In genomic region chr8:108706848-108707541, GRCm38 (mm10) we compare ENCODE assay signal across 9 mouse cellular contexts.
DNase-seq lines count a peak whose midpoint lies in the region; ATAC-seq lines count a peak whose summit lies in the region.
"Had no signal": no experiment of that assay in that cellular context is flagged by ENCODE, and none has a peak within 500 bp of the region (broad histone marks: within the 10 kb centered on the region; RNA-seq: fewer than 3 reads in every experiment).

No protein-coding gene starts in this region.

- 41% methylated on average over 6 of the region's 6 CpGs for WGBS in kidney, embryonic 14.5 days
- WGBS in forebrain, embryonic 15.5 days, result 40% methylated on average over 6 of the region's 6 CpGs
- WGBS in liver, embryonic 13.5 days (ENCODE audit: insufficient replicate concordance), result 25% methylated on average over 6 of the region's 6 CpGs
- 34% methylated on average over 6 of the region's 6 CpGs for WGBS in neural tube, embryonic 14.5 days

- no peak overlapping the region for H3K9ac ChIP-seq in kidney, embryonic 14.5 days (ENCODE audit: low read depth, low read length)
- peak overlapping the region; percentile 26; the same call in 1 of the 2 replicates for H3K9ac ChIP-seq in forebrain, embryonic 15.5 days (replicated peaks)
- no peak overlapping the region for H3K9ac ChIP-seq in liver, embryonic 13.5 days
- peak overlapping the region; percentile 99 for H3K9ac ChIP-seq in neural tube, embryonic 14.5 days (replicated peaks; ENCODE audit: low read depth, low read length)

- H3K36me3 ChIP-seq in kidney, embryonic 14.5 days (ENCODE audit: control insufficient read depth, insufficient read depth, low read length), result no peaks in the 10 kb centered on the region
- no peaks in the 10 kb centered on the region for H3K36me3 ChIP-seq in forebrain, embryonic 15.5 days
- H3K36me3 ChIP-seq in liver, embryonic 13.5 days, result no peaks in the 10 kb centered on the region
- no peaks in the 10 kb centered on the region for H3K36me3 ChIP-seq in neural tube, embryonic 14.5 days (ENCODE audit: control insufficient read depth, insufficient read depth, low read length)

- no peak for ATAC-seq in kidney, embryonic 14.5 days (ENCODE audit: low FRiP score, low TSS enrichment)
- no peak for ATAC-seq in forebrain, embryonic 15.5 days (replicated peaks)
- ATAC-seq in liver, embryonic 13.5 days (ENCODE audit: low read depth), result peak; percentile 42; the same call in 1 of the 2 replicates
- no peak for ATAC-seq in neural tube, embryonic 14.5 days (ENCODE audit: low read depth)
- no peak for ATAC-seq in erythroid progenitor cell, adult 5-6 weeks (replicated peaks; ENCODE audit: low FRiP score, poor library complexity, severe bottlenecking)

- H3K27ac ChIP-seq in kidney, embryonic 14.5 days (ENCODE audit: low read depth, low read length), result peak overlapping the region; percentile 52; the same call in 1 of the 2 replicates
- H3K27ac ChIP-seq in forebrain, embryonic 15.5 days (replicated peaks), result peak overlapping the region; percentile 96
- H3K27ac ChIP-seq in liver, embryonic 13.5 days, result peak overlapping the region; percentile 50
- peak overlapping the region; percentile 99 for H3K27ac ChIP-seq in neural tube, embryonic 14.5 days (ENCODE audit: low read depth, low read length)

- no peak overlapping the region for H3K4me3 ChIP-seq in kidney, embryonic 14.5 days (ENCODE audit: low read length)
- H3K4me3 ChIP-seq in forebrain, embryonic 15.5 days, result peak overlapping the region; percentile 78
- H3K4me3 ChIP-seq in liver, embryonic 13.5 days (replicated peaks), result no peak overlapping the region
- peak overlapping the region; percentile 84 for H3K4me3 ChIP-seq in neural tube, embryonic 14.5 days (ENCODE audit: low read depth, low read length)

- no peaks in the 10 kb centered on the region for H3K9me3 ChIP-seq in kidney, embryonic 14.5 days (ENCODE audit: control insufficient read depth, low read length)
- H3K9me3 ChIP-seq in forebrain, embryonic 15.5 days, result no peaks in the 10 kb centered on the region
- H3K9me3 ChIP-seq in liver, embryonic 13.5 days (replicated peaks), result no peaks in the 10 kb centered on the region
- H3K9me3 ChIP-seq in neural tube, embryonic 14.5 days (ENCODE audit: control insufficient read depth, low read length), result no peaks in the 10 kb centered on the region

- peaks cover 61% of the 10 kb centered on the region for H3K4me1 ChIP-seq in kidney, embryonic 14.5 days (ENCODE audit: control insufficient read depth, insufficient read depth, low read length)
- peaks cover 51% of the 10 kb centered on the region for H3K4me1 ChIP-seq in forebrain, embryonic 15.5 days
- H3K4me1 ChIP-seq in liver, embryonic 13.5 days (replicated peaks), result peaks cover 31% of the 10 kb centered on the region
- H3K4me1 ChIP-seq in neural tube, embryonic 14.5 days (ENCODE audit: control insufficient read depth, insufficient read depth, low read length), result peaks cover 36% of the 10 kb centered on the region

- no peak for DNase-seq in kidney, postnatal 36 days
- DNase-seq in liver, embryonic 13.5 days, result no peak
- DNase-seq in cerebellum, postnatal 25 days, result no peak
- DNase-seq in B cell, adult 2 months, result no peak
- DNase-seq: layer of hippocampus, adult 9-11 months had no signal

- H3K27me3 ChIP-seq in kidney, embryonic 14.5 days (ENCODE audit: control insufficient read depth, insufficient read depth, low read length), result no peaks in the 10 kb centered on the region
- peaks cover 23% of the 10 kb centered on the region for H3K27me3 ChIP-seq in forebrain, embryonic 15.5 days
- peaks cover 83% of the 10 kb centered on the region for H3K27me3 ChIP-seq in liver, embryonic 13.5 days
- no peaks in the 10 kb centered on the region; the same call in 1 of the 2 replicates for H3K27me3 ChIP-seq in neural tube, embryonic 14.5 days (ENCODE audit: control insufficient read depth, insufficient read depth, low read length)

- H3K4me2 ChIP-seq in kidney, embryonic 14.5 days (replicated peaks; ENCODE audit: low read depth, low read length), result no peak overlapping the region
- H3K4me2 ChIP-seq in forebrain, embryonic 15.5 days (replicated peaks), result peak overlapping the region; percentile 36
- H3K4me2 ChIP-seq in liver, embryonic 13.5 days, result peak overlapping the region; percentile 31; the same call in 1 of the 2 replicates
- H3K4me2 ChIP-seq in neural tube, embryonic 14.5 days (ENCODE audit: low read depth, low read length), result peak overlapping the region; percentile 67

Comparison
In these comparisons a context has a peak if more than half of its experiments do, and no peak if none do; other contexts are left out.
1. H3K4me3 ChIP-seq: peak in forebrain, embryonic 15.5 days (single experiment) and neural tube, embryonic 14.5 days (single experiment); none in kidney, embryonic 14.5 days (single experiment) and liver, embryonic 13.5 days (single experiment).
2. H3K9ac ChIP-seq: peak in forebrain, embryonic 15.5 days (single experiment) and neural tube, embryonic 14.5 days (single experiment); none in kidney, embryonic 14.5 days (single experiment) and liver, embryonic 13.5 days (single experiment).
3. Peak in every context shown above with its lines, with median percentiles within 50 percentile points of each other: H3K27ac ChIP-seq.